Mouse (Mus musculus) embryonic facial prominence, embryonic 14.5 days (tissue): ENCODE data around the gene Rgs14. TPM values are rescaled to one million over a fixed set of nuclear protein-coding genes. Genes with fewer than 3 reads are reported as not detected.

Source experiments
- ATAC-seq: fragments of 200-750 bp; cut with Nextera tagmentation; 2 replicates; pipeline ENCODE4 v1.8.0; 2017; ENCODE audit warnings: low read depth, moderate number of reproducible peaks, moderate TSS enrichment
- DNase-seq: peaks from one replicate; pipeline ENCODE4 v3.0.0-alpha.2; 2015; ENCODE audit warnings: low spot score
- H3K27ac ChIP-seq: fragments of 300-500 bp; sonication (generic); replicated peaks from 2 replicates; pipeline ENCODE4 v1.5.1; 2014; ENCODE audit warnings: low read depth, mild to moderate bottlenecking, low read length, moderate library complexity
- H3K27me3 ChIP-seq: fragments of 300-500 bp; sonication (generic); replicated peaks from 2 replicates; pipeline ENCODE4 v1.6.1; 2014; ENCODE audit warnings: low read length; ENCODE audit not compliant: control insufficient read depth, insufficient read depth
- H3K36me3 ChIP-seq: fragments of 300-500 bp; sonication (generic); 2 replicates; pipeline ENCODE4 v1.6.1; 2014; ENCODE audit warnings: low read length, mixed read lengths; ENCODE audit not compliant: control insufficient read depth, insufficient read depth
- H3K4me1 ChIP-seq: fragments of 300-500 bp; sonication (generic); 2 replicates; pipeline ENCODE4 v1.6.1; 2014; ENCODE audit warnings: antibody characterized with exemption, low read length; ENCODE audit not compliant: control insufficient read depth, insufficient read depth
- H3K4me2 ChIP-seq: fragments of 300-500 bp; sonication (generic); 2 replicates; pipeline ENCODE4 v1.6.1; 2014; ENCODE audit warnings: low read depth, mild to moderate bottlenecking, low read length, moderate library complexity, mixed read lengths
- H3K4me3 ChIP-seq: fragments of 300-500 bp; sonication (generic); 2 replicates; pipeline ENCODE4 v1.5.1; 2014; ENCODE audit warnings: low read depth, mild to moderate bottlenecking, low read length
- H3K9ac ChIP-seq: fragments of 300-500 bp; sonication (generic); 2 replicates; pipeline ENCODE4 v1.6.1; 2014; ENCODE audit warnings: low read depth, mild to moderate bottlenecking, low read length, moderate library complexity, mixed read lengths
- H3K9me3 ChIP-seq: fragments of 300-500 bp; sonication (generic); 2 replicates; pipeline ENCODE4 v1.6.1; 2016; ENCODE audit warnings: low read length; ENCODE audit not compliant: control insufficient read depth
- WGBS: fragments of 180-500 bp; shearing (Covaris S2); extraction: QIAGEN DNeasy Blood & Tissue Kit; methylation state at CpG from one replicate; pipeline ENCODE4 v1.1.7; 2014; 5-methylcytosine and 5-hydroxymethylcytosine counted together
- polyA plus RNA-seq: library from polyadenylated mRNA; unstranded; fragments of >200 nt; fragmentation: Nextera tagmentation; extraction: Ambion mirVana; gene quantifications from 2 replicates; pipeline ENCODE4 v1.2.1, GENCODE M21; 2014

The Rgs14 gene
- polyA plus RNA-seq, 1 experiment from 2014 or later: 1.3 TPM

DNA sequence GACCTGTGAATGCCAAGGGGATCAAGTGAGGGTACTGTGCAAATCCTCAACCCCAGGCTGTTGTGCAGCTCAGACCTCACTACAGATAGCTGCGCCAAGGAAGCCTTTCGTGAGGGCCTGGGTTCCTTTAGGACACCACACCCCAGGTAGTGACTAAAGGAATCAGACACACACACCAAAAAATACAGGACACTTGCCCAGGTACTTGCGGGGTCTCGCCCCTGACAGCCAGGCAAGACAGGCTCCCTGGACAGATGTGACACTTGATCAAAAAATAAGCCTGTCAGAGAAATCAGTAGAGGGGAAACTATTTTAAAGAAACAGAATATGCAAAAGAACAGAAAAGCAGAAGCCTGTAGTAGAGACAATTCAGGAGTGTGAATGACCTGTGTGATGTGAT lies 40.9 kb upstream of the Rgs14 start:
- Histone ChIP-seq H3K4me3 (peak overlapping the region; percentile 75), H3K27me3 (no peaks in the 10 kb centered on the region), H3K9ac (peak overlapping the region; percentile 73; the same call in 1 of the 2 replicates), H3K27ac (no peak overlapping the region), H3K4me2 (peak overlapping the region; percentile 92), H3K4me1 (peaks cover 17% of the 10 kb centered on the region; the same call in 1 of the 2 replicates), H3K9me3 (no peaks in the 10 kb centered on the region), H3K36me3 (peaks cover 27% of the 10 kb centered on the region)
- WGBS: 80% methylated on average over 4 of the region's 4 CpGs
- no peak for DNase-seq
- no peak for ATAC-seq

DNA sequence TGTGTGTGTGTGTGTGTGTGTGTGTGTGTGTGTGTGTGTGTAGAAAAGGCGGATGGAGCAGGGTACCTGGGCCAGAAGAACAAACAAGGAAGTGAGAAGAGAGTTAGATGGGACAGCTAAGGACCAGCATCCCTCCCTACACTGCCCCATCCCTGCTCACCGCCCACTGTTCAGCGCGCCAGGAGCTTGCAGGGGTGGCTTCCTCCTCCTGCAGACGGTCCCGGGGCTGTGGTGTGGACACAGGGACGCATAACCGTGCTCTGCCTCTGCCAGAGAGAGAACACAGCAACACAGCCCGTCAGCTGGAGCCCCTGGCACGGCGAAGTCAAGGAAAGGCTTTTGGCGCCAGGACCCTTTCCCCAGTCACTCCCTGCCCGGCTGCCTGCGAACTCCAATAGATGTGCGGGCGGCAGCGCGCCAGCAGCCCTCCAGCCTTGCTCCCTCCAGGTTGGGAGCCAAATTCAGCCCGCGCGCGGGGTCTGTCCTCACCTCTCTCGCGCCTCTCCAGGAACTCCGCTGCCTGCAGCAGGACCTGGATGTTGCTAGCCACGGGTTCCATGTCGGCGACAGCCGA lies 40.3 kb upstream of the Rgs14 start:
- H3K27me3 ChIP-seq: no peaks in the 10 kb centered on the region
- 0% methylated on average over 20 of the region's 29 CpGs for WGBS
- ATAC-seq (peak; percentile 6), DNase-seq (peak; percentile 68)
- peaks cover 17% of the 10 kb centered on the region; the same call in 1 of the 2 replicates for H3K4me1 ChIP-seq
- H3K4me3 ChIP-seq: peak overlapping the region; percentile 75
- H3K9ac ChIP-seq: peak overlapping the region; percentile 73
- H3K36me3 ChIP-seq: peaks cover 21% of the 10 kb centered on the region
- peak overlapping the region; percentile 48 for H3K27ac ChIP-seq
- H3K4me2 ChIP-seq: peak overlapping the region; percentile 92
- no peaks in the 10 kb centered on the region for H3K9me3 ChIP-seq

DNA sequence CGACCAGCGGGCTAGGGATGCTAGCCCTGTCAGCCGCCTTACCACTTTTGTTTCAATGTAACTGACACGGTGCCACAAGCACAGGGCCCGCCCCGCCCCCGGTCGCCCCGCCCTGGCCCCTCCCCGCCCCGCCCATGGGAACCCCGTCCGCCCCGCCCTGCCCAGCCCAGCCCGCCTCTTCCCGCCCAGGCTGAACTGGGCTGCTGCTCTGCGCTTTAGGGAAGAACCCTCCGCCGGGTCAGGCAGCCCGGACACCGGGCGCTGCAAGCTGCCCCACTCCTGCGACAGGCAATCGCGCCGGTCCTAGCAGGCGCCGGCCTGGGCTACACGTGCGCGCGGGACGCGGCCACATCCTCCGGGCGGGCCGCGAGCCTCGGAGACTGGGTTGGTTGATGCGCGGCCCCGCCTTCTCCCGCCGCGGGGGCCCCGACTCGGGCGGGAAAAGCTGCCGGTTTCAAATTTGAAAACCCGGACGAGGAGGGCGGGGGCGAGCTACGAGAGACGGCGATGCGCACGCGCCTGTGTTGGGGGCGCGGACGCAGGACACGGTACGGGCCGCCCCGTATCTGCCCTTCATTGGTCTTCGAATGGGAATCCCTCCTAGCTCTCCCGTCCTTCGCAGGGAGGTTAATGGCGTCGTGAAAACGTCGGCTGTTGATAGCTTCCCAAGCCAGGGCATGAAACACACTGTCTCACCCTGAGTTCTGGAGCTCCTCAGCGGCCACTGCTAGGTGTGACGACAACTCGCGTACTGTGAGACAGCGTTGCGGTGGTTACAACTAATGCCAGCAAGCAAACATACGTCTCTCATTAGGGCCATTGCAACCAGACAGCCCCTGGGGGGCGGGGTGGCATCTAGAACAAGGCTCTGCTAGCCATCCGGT lies 39.6 kb upstream of the Rgs14 start, which contains the start of gene Mxd3:
Gene Mxd3, minus strand, starts transcription at position 141 of the 884 bp plus-strand sequence.
- H3K27ac ChIP-seq: peak within 1 kb of the TSS; percentile 89
- peak within 1 kb of the TSS; percentile 92 for H3K4me2 ChIP-seq
- H3K9ac ChIP-seq: peak within 1 kb of the TSS; percentile 73
- H3K36me3 ChIP-seq: peaks cover 16% of the 10 kb centered on the region
- H3K27me3 ChIP-seq: no peaks in the 10 kb centered on the region
- H3K4me1 ChIP-seq: peaks cover 17% of the 10 kb centered on the region; the same call in 1 of the 2 replicates
- H3K4me3 ChIP-seq: peak within 1 kb of the TSS; percentile 75
- peak; percentile 88 for ATAC-seq
- H3K9me3 ChIP-seq: no peaks in the 10 kb centered on the region
- under 1% methylated on average over 29 of the region's 82 CpGs for WGBS
- DNase-seq: peak; percentile 93

DNA sequence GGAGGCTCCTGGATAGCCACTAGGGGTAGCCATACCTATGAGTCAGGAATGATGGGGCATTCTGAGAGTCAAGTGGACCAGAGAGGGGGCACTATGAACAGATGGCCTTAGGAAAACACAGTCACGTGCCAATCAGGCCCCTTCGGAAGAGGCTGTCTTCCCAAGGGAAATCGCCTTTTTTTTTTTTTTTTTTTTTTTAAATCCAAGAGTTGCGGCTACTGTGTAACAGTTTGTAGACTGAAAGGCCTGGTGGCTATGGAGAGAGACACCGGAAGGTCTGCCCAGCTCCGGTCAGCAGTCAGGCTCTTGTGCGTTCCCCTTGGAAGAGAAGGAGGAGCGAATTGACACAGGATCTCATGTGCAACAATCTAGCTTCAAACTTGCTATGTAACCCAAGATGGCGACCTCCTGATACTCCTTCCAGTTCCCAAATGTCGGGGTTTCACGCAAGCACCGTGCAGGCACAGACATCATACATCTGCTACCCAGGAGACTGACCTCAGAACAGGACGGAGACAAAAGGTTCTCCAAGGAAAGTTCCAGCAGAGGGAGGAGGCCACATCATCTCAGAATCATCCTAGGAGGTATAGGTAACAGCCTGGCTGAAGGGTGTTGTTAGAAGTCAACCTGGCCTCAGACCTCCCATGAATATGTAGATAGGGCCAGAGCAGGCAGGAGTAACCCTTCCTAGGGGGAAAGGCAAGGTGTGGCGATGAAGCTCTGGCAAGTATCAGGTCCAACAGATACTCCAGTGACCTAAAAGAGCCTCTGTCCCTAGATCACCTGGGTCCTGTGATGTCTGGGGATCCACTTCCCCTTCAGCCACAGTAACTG lies 38.7 kb upstream of the Rgs14 start:
- H3K36me3 ChIP-seq: peaks cover 8% of the 10 kb centered on the region
- ATAC-seq (no peak; the same call in 1 of the 2 replicates), DNase-seq (no peak)
- peak overlapping the region; percentile 73 for H3K9ac ChIP-seq
- peak overlapping the region; percentile 89 for H3K27ac ChIP-seq
- peak overlapping the region; percentile 92 for H3K4me2 ChIP-seq
- peaks cover 17% of the 10 kb centered on the region; the same call in 1 of the 2 replicates for H3K4me1 ChIP-seq
- H3K27me3 ChIP-seq: no peaks in the 10 kb centered on the region
- no peaks in the 10 kb centered on the region for H3K9me3 ChIP-seq
- H3K4me3 ChIP-seq: peak overlapping the region; percentile 75
- WGBS: 40% methylated on average over 14 of the region's 14 CpGs

DNA sequence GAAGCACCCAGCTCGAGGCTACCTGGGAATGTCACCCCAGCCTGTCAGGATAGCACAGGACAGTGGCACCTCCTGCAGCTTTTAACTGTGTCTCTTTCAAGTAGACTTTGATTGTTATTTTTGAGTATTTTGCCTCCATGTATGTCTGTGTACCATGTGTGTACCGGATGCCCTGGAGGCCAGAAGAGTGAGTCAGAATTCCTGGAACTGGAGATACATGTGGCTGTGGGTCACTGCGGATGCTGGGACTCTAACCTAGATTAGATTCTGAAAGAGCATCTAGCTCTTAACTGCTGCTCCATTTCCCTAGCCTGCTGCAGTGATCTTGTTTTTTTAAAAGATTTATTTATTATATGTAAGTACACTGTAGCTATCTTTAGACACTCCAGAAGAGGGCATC lies 37.2 kb upstream of the Rgs14 start:
- H3K36me3 ChIP-seq: no peaks in the 10 kb centered on the region
- no peak overlapping the region for H3K4me3 ChIP-seq
- H3K27ac ChIP-seq: no peak overlapping the region
- WGBS: 77% methylated on average over 3 of the region's 3 CpGs
- H3K9ac ChIP-seq: no peak overlapping the region
- no peaks in the 10 kb centered on the region for H3K27me3 ChIP-seq
- H3K4me1 ChIP-seq: peaks cover 17% of the 10 kb centered on the region; the same call in 1 of the 2 replicates
- ATAC-seq (no peak), DNase-seq (no peak)
- no peak overlapping the region for H3K4me2 ChIP-seq
- no peaks in the 10 kb centered on the region for H3K9me3 ChIP-seq

DNA sequence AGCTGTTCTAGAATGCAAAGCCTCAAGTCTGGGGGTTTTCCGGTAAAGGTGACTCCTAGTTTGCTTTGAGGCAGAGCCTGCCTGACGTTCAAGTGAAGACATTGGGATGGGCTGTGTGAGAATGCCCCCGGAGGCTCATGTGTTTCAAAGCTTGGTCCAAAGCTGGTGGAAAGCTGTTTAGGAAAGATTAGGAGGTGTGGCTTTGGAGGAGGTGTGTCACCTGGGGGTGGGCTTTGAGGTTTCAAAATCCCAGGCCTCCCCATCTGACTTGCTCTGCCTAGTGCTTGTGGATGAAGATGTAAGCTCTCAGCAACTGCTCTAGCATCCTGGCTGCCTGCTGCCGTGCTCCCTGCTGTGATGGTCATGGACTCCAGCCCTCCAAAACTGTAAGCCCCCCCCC lies 33.8 kb upstream of the Rgs14 start:
- no peaks in the 10 kb centered on the region for H3K36me3 ChIP-seq
- no peak overlapping the region for H3K4me3 ChIP-seq
- H3K27ac ChIP-seq: no peak overlapping the region
- WGBS: 94% methylated on average over 4 of the region's 4 CpGs
- H3K4me2 ChIP-seq: no peak overlapping the region
- no peaks in the 10 kb centered on the region for H3K27me3 ChIP-seq
- DNase-seq (no peak), ATAC-seq (no peak)
- H3K9ac ChIP-seq: no peak overlapping the region
- H3K9me3 ChIP-seq: no peaks in the 10 kb centered on the region
- H3K4me1 ChIP-seq: 0 out of 2 replicates have a peak, but pooled peaks cover 4% of the 10 kb centered on the region

DNA sequence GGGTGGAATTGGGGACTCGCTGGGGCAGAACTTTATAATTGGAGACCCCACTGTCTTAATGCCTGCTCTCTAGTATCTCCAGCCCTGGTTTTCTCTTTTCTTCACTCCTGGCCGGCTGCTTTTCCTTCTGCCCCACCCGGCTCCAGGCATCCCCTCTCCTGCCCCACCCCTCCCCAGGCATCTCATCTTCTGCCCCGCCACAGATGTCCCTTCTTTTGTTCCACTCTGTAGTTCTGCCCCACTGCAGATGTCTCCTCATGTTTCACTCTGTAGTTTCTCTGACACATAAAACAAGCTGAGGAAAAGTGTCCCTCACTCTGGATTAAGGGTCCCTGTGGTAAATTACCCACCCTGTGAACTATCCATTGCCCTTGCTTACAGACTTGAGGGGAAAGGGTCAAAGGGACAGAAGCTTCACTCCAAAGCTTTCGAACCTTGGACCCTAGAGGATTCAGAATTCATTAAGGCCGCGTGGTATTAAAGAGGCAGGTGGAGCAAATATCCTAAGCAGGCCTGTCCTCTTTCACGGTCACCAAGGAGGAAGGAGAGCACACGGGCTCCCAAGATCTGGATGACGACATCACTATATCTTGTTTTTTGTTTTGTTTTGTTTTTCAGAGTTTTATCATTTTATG lies 32.1 kb upstream of the Rgs14 start:
- DNase-seq: no peak
- Histone ChIP-seq H3K36me3 (no peaks in the 10 kb centered on the region), H3K4me1 (no peaks in the 10 kb centered on the region), H3K27me3 (no peaks in the 10 kb centered on the region), H3K4me3 (no peak overlapping the region), H3K9ac (no peak overlapping the region), H3K27ac (no peak overlapping the region), H3K9me3 (no peaks in the 10 kb centered on the region), H3K4me2 (no peak overlapping the region)
- no peak for ATAC-seq
- WGBS: 60% methylated on average over 9 of the region's 10 CpGs
